Mouse (Mus musculus): Measurements from ENCODE around the gene Slc16a4.

DNA sequence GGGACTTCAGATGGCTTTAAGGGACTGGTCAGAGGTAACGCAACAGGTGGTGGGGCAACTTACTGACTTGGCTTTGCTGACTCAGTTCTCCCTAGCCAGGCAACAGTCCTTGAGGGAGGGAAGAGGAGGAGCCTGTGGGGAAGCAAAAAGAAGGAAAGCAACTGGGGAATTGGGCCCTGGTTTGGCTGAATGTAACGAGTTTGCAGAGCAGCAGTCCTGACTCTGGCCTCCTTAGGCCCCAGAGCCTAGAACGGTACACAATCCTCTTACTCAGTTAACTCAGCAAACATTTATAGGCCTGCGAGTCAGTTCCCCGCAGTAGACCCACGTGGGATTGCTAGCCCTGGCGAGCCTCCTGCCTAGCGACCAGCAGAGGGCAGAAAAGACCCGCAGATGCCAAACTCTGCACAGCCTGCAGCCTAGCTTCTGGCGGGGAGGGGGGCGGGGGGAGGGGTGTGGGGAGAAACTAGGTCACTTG is 66.0 kb downstream of the Slc16a4 start:
- TF ChIP-seq CTCF (IDR thresholded peaks at IDR 0.05; ENCODE audit: control insufficient read depth, insufficient read depth, insufficient read length) = peak; percentile 79
- TF ChIP-seq MAX (IDR thresholded peaks at IDR 0.05) = no peak
- TF ChIP-seq USF1 (IDR thresholded peaks at IDR 0.05; ENCODE audit: low read depth) = peak; percentile 8
- no peak for TF ChIP-seq FOSL1 (IDR thresholded peaks at IDR 0.05; ENCODE audit: insufficient read depth, low read length, poor library complexity, severe bottlenecking)
- peak; percentile 57 for TF ChIP-seq MYOD1 (IDR thresholded peaks at IDR 0.05; ENCODE audit: control insufficient read depth, insufficient read length, low read depth)
